Mouse (Mus musculus) CD4-positive, CD25-positive, alpha-beta regulatory T cell, adult 2 months (primary cell): ENCODE measurements at regions not wholly inside any gene's neighbourhood (a gene's known extent, or its start where the extent isn't known, plus 50 kb on each side); places are given as distances from the start of the nearest gene placed in this dataset.

Experiments
- DNase-seq: peaks from one replicate; pipeline ENCODE4 v3.0.0-alpha.2; 2012; ENCODE audit warnings: low read depth, low spot score

DNA sequence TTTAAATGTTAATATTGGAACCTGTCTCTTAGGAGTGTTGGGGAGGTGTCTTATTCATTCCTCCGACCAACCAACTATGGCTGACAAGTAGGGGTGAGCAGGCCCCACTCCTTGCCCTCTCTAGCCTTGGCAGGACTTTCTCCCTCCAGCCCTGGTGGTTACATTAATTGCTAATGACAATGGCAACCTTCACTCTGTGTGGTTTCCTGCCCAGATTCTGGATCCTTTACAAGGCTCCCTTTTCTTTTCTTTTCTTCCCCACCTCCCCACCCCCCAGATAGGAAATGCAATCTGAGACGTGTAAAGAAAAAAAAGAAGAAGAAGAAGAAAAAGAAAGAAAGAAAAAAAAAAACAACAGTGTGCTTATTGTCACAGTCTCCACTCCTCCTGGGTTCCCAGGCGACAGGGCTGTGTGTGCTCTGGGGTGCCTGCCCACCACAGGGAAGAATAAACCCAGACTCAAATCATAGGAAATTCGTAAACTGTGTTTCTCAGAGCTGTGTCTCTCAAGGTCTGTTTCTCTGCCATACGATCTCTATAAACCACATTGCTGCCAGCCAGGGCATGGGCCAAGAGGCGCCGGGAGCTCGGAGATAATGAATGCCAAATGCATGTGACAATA lies 637.6 kb downstream of the Insc start:
- DNase-seq, result no peak

GRCm38 (mm10) chr7:115382876-115383275 lies 639.4 kb downstream of the Insc start:
- DNase-seq, result no peak

DNA sequence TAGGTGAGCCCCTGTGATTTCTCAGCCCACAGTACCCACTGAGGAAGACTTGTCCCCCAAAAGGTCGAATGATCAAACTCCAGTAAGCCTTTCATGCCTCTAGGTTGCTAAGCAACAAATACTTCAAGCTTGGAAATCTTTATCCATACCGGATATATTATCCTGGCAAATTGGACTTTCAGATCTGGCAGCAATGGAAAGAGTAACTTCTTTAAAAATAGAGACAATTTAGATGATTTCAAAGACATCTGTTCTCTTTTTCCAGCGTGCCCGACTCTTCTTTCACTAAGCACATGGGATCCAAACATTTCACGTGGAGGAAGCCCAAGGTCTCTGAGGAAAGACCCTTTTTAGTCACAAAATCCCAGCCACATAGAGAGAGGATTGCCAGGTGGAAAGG lies 645.4 kb downstream of the Insc start:
- no peak for DNase-seq

DNA sequence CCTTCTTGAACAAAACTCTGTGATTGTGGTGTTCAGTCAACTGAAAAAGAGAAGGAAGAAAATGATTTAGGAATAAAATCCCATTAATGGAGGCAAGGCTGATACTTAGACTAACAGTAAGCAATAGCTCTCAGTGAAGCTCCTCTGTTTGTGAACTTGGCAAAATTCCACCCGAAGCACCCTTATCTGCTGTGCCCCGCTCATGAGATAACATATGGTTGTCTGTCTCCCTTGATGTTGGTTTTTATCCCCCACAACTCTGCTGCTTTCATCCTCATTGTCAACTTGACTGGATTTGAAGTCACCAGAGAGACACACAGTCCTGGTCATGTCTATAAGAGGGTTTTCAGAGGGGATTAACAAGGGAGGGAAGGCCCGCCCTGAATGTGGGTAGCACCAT lies 646.1 kb downstream of the Sox6 start:
- no peak for DNase-seq

DNA sequence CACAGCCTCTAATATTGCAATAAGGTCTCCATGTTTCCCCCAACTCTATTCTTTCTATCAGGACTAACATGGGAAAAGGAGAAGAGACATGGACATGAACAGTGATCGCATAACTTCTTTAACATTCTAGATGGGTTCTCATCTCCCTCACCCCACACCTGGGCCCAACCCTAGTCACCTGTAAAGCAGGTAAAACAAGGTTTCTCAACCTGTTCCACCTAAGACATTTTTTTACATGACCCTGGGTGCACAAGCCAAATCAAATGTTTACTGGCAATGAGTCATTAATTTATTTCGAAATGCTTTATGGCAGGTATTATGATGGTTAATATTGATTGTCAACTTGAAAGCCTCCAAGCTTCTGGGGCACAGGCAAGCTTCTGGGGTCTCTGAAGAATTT lies 640.4 kb downstream of the Sox6 start:
- DNase-seq, result no peak

GRCm38 (mm10) chr7:115399461-115399860 lies 639.1 kb downstream of the Sox6 start:
- DNase-seq, result no peak

GRCm38 (mm10) chr7:115407889-115408288 lies 630.7 kb downstream of the Sox6 start:
- no peak for DNase-seq

DNA sequence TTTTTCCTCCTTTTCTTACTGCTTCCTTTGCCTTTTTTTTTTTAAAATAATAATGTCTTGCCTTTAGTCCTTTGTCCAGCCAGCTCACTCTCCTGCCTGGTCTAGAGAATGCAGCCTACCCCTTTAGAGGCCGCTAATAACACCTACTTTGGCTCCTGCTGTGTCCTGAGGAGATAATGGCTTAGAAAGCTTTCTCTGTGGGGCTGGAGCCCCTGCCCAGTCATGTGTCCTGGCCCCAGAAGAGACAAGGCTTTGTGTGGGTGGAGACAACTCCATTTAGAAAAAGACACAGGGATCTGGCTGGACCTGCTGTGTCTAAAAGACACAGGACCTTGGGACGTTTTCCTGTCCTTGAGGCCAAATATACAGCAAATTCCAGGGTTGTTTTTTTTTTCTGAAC lies 629.7 kb downstream of the Sox6 start:
- no peak for DNase-seq

- no peak for DNase-seq
Measured at GRCm38 (mm10) chr7:115410501-115411230, 627.9 kb downstream of the Sox6 start.

DNA sequence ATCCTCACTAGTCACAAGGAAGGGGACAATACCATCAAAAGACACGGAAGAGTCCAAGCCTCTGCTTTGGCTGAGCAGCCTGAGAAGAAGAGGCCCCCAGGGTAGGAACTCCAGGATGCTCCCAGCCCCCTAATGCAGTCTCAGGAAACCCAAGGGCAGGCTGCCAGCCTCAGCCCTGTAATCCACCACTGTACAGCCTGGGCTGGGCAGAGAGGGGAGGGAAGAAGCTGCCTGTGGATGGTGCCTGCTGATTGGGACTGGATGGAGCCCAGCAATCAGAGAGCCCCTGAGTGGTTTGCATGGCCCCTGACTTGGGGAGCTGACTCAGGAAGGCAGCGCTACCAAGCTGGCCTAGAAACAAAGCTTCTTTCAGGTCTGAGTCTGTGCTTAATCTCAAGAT lies 627.1 kb downstream of the Sox6 start:
- no peak for DNase-seq

- no peak for DNase-seq
Measured at GRCm38 (mm10) chr7:115415147-115415561, 623.4 kb downstream of the Sox6 start.
